Mouse (Mus musculus): ENCODE results near the gene Kantr.

Kantr gene

GRCm38 (mm10) chrX:152284746-152285145 is 42.5 kb downstream of the Kantr start:
- DNase-seq (ENCODE audit: low read depth, low spot score) = no peak

- no peak for DNase-seq (ENCODE audit: low read depth, low spot score)
Observed at GRCm38 (mm10) chrX:152279384-152279783, 47.9 kb downstream of the Kantr start.

DNA sequence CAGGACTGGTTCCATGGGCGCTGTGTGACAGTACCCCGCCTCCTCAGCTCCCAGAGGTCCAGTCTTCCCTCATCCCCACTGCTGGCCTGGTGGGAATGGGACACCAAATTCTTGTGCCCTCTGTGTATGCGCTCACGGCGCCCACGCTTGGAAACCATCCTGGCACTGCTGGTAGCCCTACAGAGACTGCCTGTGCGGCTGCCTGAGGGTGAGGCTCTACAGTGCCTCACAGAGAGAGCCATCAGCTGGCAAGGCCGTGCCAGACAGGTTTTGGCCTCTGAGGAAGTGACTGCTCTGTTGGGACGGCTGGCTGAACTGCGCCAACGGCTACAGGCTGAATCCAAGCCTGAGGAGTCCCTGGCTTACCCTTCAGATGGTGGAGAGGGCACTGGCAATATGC is 56.1 kb downstream of the Kantr start:
- no peak for DNase-seq (ENCODE audit: low read depth, low spot score)

Data from A20 (cell line).